Mouse (Mus musculus): ENCODE measurements around the gene Bnipl.
A peak's percentile ranks its signal among the peaks of the same experiment; 100 is the strongest.

- TF ChIP-seq HCFC1 (IDR thresholded peaks at IDR 0.05; ENCODE audit: borderline replicate concordance, insufficient read depth, low read length) (no peak), ZNF384 (IDR thresholded peaks at IDR 0.05; ENCODE audit: low read depth, low read length) (0 out of 2 replicates have a peak, but pooled peaks have one; percentile 53)
Observed at GRCm38 (mm10) chr3:95216655-95217254, 34.2 kb downstream of the Bnipl start.

Measured in ES-E14 (cell line).